Mouse (Mus musculus): ENCODE results near the gene Pnn. TPM values are rescaled to one million over a fixed set of nuclear protein-coding genes. Genes with fewer than 3 reads are reported as not detected.

Pnn gene
- total and polyA plus RNA-seq, 3 experiments: 38.4 to 216 (median 132) TPM

Other genes starting within 250 kb of the Pnn start
- 16.1 and 16.4 TPM in 2 replicates for gene Sec23a, start 54.9 kb upstream of the Pnn start, total RNA-seq (2012; rRNA removed)
- 10 to 100 TPM; 16.7 to 98.2 TPM for gene Sec23a, start 54.9 kb upstream of the Pnn start, polyA plus RNA-seq (2012; ENCODE audit: insufficient read depth in 1 of 2, insufficient read length in 2 of 2, low read depth in 1 of 2, low replicate concordance in 2 of 2, missing spikeins in 1 of 2)
- 17.7 and 18.4 TPM in 2 replicates for gene Gemin2, start 53.5 kb upstream of the Pnn start, total RNA-seq (2012; rRNA removed)
- 10 to 100 TPM in 1 of 2 experiments, not detected in 1; 19.5 TPM for gene Gemin2, start 53.5 kb upstream of the Pnn start, polyA plus RNA-seq (2012; ENCODE audit: insufficient read depth in 1 of 2, insufficient read length in 2 of 2, low read depth in 1 of 2, low replicate concordance in 2 of 2, missing spikeins in 1 of 2)
- 45.9 and 48.1 TPM in 2 replicates for gene Trappc6b, start 5.4 kb upstream of the Pnn start, total RNA-seq (2012; rRNA removed)
- 10 to 100 TPM in 1 of 2 experiments, not detected in 1; 75.3 TPM for gene Trappc6b, start 5.4 kb upstream of the Pnn start, polyA plus RNA-seq (2012; ENCODE audit: insufficient read depth in 1 of 2, insufficient read length in 2 of 2, low read depth in 1 of 2, low replicate concordance in 2 of 2, missing spikeins in 1 of 2)
- 103 and 134 TPM in 2 replicates for gene Mia2, start 28.9 kb downstream of the Pnn start, total RNA-seq (2012; rRNA removed)
- gene Mia2, start 28.9 kb downstream of the Pnn start, polyA plus RNA-seq (2012; ENCODE audit: insufficient read depth in 1 of 2, insufficient read length in 2 of 2, low read depth in 1 of 2, low replicate concordance in 2 of 2, missing spikeins in 1 of 2): 100 to 1,000 TPM in 1 of 2 experiments, not detected in 1; 175 TPM
- 35.3 and 40.0 TPM in 2 replicates for gene Fbxo33, start 152.8 kb downstream of the Pnn start, total RNA-seq (2012; rRNA removed)
- 10 to 100 TPM in 1 of 2 experiments, not detected in 1; 20.8 TPM for gene Fbxo33, start 152.8 kb downstream of the Pnn start, polyA plus RNA-seq (2012; ENCODE audit: insufficient read depth in 1 of 2, insufficient read length in 2 of 2, low read depth in 1 of 2, low replicate concordance in 2 of 2, missing spikeins in 1 of 2)

All from MEL (cell line).